10 mouse cellular contexts compared by ENCODE assay signal in genomic region chrX:20571024-20571423, GRCm38 (mm10). TPM values are rescaled to one million over a fixed set of nuclear protein-coding genes. Genes with fewer than 3 reads are reported as not detected.
DNase-seq lines count a peak whose midpoint lies in the region; ATAC-seq lines count a peak whose summit lies in the region.
"Had no signal": no experiment of that assay in that cellular context is flagged by ENCODE, and none has a peak within 500 bp of the region (broad histone marks: within the 10 kb centered on the region; RNA-seq: fewer than 3 reads in every experiment).

No protein-coding gene starts in this region.

- peak; percentile 72; the same call in 1 of the 2 replicates for ATAC-seq in heart, embryonic 11.5 days (replicated peaks; ENCODE audit: insufficient number of reproducible peaks, low FRiP score, low TSS enrichment)
- peak; percentile 85 for ATAC-seq in liver, embryonic 13.5 days (ENCODE audit: low read depth)
- ATAC-seq in erythroid progenitor cell, adult 5-6 weeks (replicated peaks; ENCODE audit: low FRiP score, poor library complexity, severe bottlenecking), result no peak

- peak; percentile 45 for DNase-seq in 416B (ENCODE audit: low read depth)
- peak; percentile 54 for DNase-seq in adipocyte (ENCODE audit: low spot score)
- peak; percentile 49 for DNase-seq in liver, embryonic 13.5 days
- DNase-seq in gastrocnemius, postnatal 25 days, result no peak
- no peak for DNase-seq in kidney, postnatal 14 days
- no peak for DNase-seq in right cerebral cortex, postnatal 10 days (ENCODE audit: low spot score in 2 of 2)

- no peak overlapping the region for H3K9ac ChIP-seq in heart, embryonic 11.5 days (ENCODE audit: low read depth, low read length)
- no peak overlapping the region; the same call in 1 of the 2 replicates for H3K9ac ChIP-seq in liver, embryonic 13.5 days
- H3K9ac ChIP-seq: neural tube, embryonic 12.5 days had no signal

- H3K9me3 ChIP-seq in heart, embryonic 11.5 days (replicated peaks; ENCODE audit: control insufficient read depth, low read length), result no peaks in the 10 kb centered on the region
- no peaks in the 10 kb centered on the region; the same call in 1 of the 2 replicates for H3K9me3 ChIP-seq in liver, embryonic 13.5 days (replicated peaks)
- H3K9me3 ChIP-seq: neural tube, embryonic 12.5 days had no signal

- no peaks in the 10 kb centered on the region for H3K27me3 ChIP-seq in heart, embryonic 11.5 days (ENCODE audit: control insufficient read depth, insufficient read depth, low read length)
- H3K27me3 ChIP-seq in liver, embryonic 13.5 days, result no peaks in the 10 kb centered on the region
- H3K27me3 ChIP-seq: neural tube, embryonic 12.5 days had no signal

- no peak overlapping the region for H3K4me2 ChIP-seq in heart, embryonic 11.5 days
- no peak overlapping the region for H3K4me2 ChIP-seq in liver, embryonic 13.5 days
- H3K4me2 ChIP-seq: neural tube, embryonic 12.5 days had no signal

- no peaks in the 10 kb centered on the region for H3K4me1 ChIP-seq in heart, embryonic 11.5 days (ENCODE audit: control insufficient read depth, insufficient read depth, low read length)
- H3K4me1 ChIP-seq in liver, embryonic 13.5 days (replicated peaks), result peaks cover 32% of the 10 kb centered on the region
- H3K4me1 ChIP-seq: neural tube, embryonic 12.5 days had no signal

- no peaks in the 10 kb centered on the region for H3K36me3 ChIP-seq in heart, embryonic 11.5 days (ENCODE audit: control insufficient read depth, insufficient read depth, low read length)
- no peaks in the 10 kb centered on the region for H3K36me3 ChIP-seq in liver, embryonic 13.5 days
- H3K36me3 ChIP-seq: neural tube, embryonic 12.5 days had no signal

- no peak overlapping the region for H3K27ac ChIP-seq in heart, embryonic 11.5 days (ENCODE audit: low read depth, low read length)
- peak overlapping the region; percentile 63 for H3K27ac ChIP-seq in liver, embryonic 13.5 days
- H3K27ac ChIP-seq: neural tube, embryonic 12.5 days had no signal

- no peak overlapping the region for H3K4me3 ChIP-seq in heart, embryonic 11.5 days (ENCODE audit: low read depth, low read length)
- no peak overlapping the region for H3K4me3 ChIP-seq in liver, embryonic 13.5 days (replicated peaks)
- H3K4me3 ChIP-seq: erythroblast, embryonic 14.5 days; neural tube, embryonic 12.5 days had no signal

- 31% methylated on average over 2 of the region's 2 CpGs for WGBS in heart, embryonic 11.5 days (ENCODE audit: insufficient replicate concordance)
- 31% methylated on average over 2 of the region's 2 CpGs for WGBS in liver, embryonic 13.5 days (ENCODE audit: insufficient replicate concordance)

RNA-seq across cellular contexts. Expression of gene Rgn, which starts 21.4 kb away (rescaled TPM):
- polyA plus RNA-seq in heart, embryonic 11.5 days (2014; fragmentation: Nextera tagmentation; extraction: Ambion mirVana), result 0.86 and 0.89 TPM in 2 replicates
- polyA plus RNA-seq in liver, embryonic 13.5 days (2015; fragmentation: Nextera tagmentation; extraction: Ambion mirVana), result 112 and 133 TPM in 2 replicates
- total RNA-seq in erythroid progenitor cell, adult 5-6 weeks (2015; ENCODE audit: low replicate concordance), result not detected in 2 replicates
- not detected in 2 replicates for total RNA-seq in erythroid progenitor cell, adult 5-6 weeks (2017; ENCODE audit: low replicate concordance)
- total RNA-seq in gastrocnemius, postnatal 25 days (2021), result not detected
- polyA plus RNA-seq: erythroblast, embryonic 14.5 days had no signal

RNA-seq across cellular contexts. Expression of gene Rbm10, which starts 46.3 kb away (rescaled TPM):
- 36.6 and 39.2 TPM in 2 replicates for polyA plus RNA-seq in heart, embryonic 11.5 days (2014; fragmentation: Nextera tagmentation; extraction: Ambion mirVana)
- polyA plus RNA-seq in liver, embryonic 13.5 days (2015; fragmentation: Nextera tagmentation; extraction: Ambion mirVana), result 35.9 and 40.2 TPM in 2 replicates
- 28.5 and 33.5 TPM in 2 replicates for total RNA-seq in erythroid progenitor cell, adult 5-6 weeks (2015; ENCODE audit: low replicate concordance)
- total RNA-seq in erythroid progenitor cell, adult 5-6 weeks (2017; ENCODE audit: low replicate concordance), result 38.0 and 51.6 TPM in 2 replicates
- total RNA-seq in gastrocnemius, postnatal 25 days (2021), result 10 to 100 TPM; 11.4 to 11.8 TPM

RNA-seq across cellular contexts. Expression of gene Ndufb11, which starts 46.4 kb away (rescaled TPM):
- 307 and 308 TPM in 2 replicates for polyA plus RNA-seq in heart, embryonic 11.5 days (2014; fragmentation: Nextera tagmentation; extraction: Ambion mirVana)
- 158 and 169 TPM in 2 replicates for polyA plus RNA-seq in liver, embryonic 13.5 days (2015; fragmentation: Nextera tagmentation; extraction: Ambion mirVana)
- total RNA-seq in erythroid progenitor cell, adult 5-6 weeks (2015; ENCODE audit: low replicate concordance), result 87.2 and 95.9 TPM in 2 replicates
- total RNA-seq in erythroid progenitor cell, adult 5-6 weeks (2017; ENCODE audit: low replicate concordance), result 30.8 and 55.7 TPM in 2 replicates
- total RNA-seq in gastrocnemius, postnatal 25 days (2021), result 100 to 1,000 TPM; 429 TPM

Comparison
In these comparisons a context has a peak if more than half of its experiments do, and no peak if none do; other contexts are left out.
1. DNase-seq: peak in 416B (single experiment), adipocyte (single experiment) and liver, embryonic 13.5 days (single experiment); none in gastrocnemius, postnatal 25 days (single experiment), kidney, postnatal 14 days (single experiment) and right cerebral cortex, postnatal 10 days (0 of 2).
2. RNA of gene Ndufb11, which starts 46.4 kb away (total RNA-seq): 429 TPM in gastrocnemius, postnatal 25 days; 30.8 to 95.9 TPM in erythroid progenitor cell, adult 5-6 weeks; every median in the first group is over 4 times any median in the second.